Mouse (Mus musculus): ENCODE results near the gene Usp27x.

The Usp27x gene

DNA sequence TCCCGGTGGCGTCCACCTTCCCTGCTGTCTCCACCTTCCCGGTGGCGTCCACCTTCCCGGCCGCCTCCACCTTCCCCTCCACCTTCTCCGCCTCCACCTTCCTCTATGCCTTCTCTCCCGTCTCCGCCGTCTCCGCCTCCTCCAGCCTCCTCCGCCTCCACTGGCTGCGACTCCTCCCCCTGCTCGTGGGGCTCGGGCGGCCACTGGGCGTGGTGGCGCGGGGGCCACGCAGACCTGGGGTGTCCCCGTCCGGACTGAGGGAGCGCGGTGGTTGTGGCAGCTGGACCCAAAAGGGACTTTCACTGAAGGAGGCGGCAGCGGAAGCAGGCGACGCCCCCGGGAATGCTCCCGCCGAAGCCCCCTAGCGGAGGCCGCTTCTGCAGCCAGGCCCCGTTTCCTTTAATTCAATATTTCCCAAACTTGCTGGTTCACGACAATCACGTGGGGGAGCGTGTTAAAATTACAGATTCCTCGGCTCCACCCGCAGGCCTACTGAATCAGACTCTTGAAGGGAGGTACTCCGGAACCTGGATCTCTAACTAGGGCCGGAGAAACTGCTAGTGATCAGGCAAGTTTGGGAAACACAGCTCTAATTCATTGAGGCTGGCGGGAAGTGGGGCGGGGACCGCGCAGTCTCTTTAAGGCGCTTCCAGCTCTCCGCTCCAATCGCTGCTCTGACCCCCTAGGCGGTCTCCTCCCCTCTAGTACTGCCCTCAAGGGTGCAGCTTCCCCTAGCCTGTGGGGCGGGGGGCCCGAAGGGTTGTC is at the start of gene Usp27x:
TSS of gene Usp27x (minus strand) at position 115 of the 765 bp plus-strand sequence.
- peak; percentile 26 for DNase-seq (ENCODE audit: extremely low spot score, low read depth, low spot score)

- DNase-seq (ENCODE audit: extremely low spot score, low read depth, low spot score) = peak; percentile 64
These were observed 47.1 kb upstream of the Usp27x start for GRCm38 (mm10) chrX:7422691-7423111.

- DNase-seq (ENCODE audit: extremely low spot score, low read depth, low spot score) = no peak
These were observed 46.5 kb upstream of the Usp27x start for GRCm38 (mm10) chrX:7422166-7422565.

DNA sequence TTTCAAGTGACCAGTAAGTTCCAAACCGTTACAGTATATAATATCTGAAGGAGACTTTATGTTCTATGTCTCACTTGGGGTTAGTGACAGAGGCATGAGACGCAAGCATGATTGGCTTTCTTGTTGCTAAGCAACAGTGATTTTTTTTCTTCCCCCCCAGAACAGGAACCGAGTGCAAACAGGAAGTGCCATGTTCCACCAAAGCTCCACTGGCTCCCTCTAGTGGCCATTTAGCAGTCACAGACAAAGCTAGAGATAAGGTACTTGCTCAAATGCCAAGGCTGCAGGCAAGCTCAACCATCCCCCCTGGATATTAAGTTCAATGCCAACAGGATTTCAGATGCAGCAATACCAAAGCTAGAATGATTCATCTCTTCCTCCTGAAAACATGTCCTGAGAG is 45.4 kb upstream of the Usp27x start:
- peak; percentile 69 for DNase-seq (ENCODE audit: extremely low spot score, low read depth, low spot score)

- DNase-seq (ENCODE audit: extremely low spot score, low read depth, low spot score) = no peak
These were observed 40.7 kb upstream of the Usp27x start for GRCm38 (mm10) chrX:7416178-7416871.

DNA sequence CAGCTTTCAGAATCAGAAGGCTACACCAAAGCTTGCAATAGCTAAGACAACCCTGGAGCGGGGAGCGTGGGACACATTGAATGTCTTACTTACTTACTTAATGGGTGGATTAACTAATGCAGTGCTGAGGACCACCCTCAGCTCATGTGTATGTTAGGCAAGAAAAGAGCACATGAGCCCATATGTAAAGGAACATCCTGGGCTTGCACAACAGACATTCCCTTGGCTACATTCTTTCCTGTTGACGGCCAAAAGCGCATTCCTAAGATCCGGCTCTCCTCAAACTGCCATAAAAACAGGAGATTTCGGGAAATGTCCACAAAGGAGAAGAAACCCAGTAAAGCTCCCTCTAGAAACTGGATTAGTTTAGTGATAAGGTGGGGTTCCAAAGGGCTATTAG is 39.7 kb upstream of the Usp27x start:
- no peak for DNase-seq (ENCODE audit: extremely low spot score, low read depth, low spot score)

- no peak for DNase-seq (ENCODE audit: extremely low spot score, low read depth, low spot score)
These were observed 36.8 kb upstream of the Usp27x start for GRCm38 (mm10) chrX:7412239-7413033.

DNA sequence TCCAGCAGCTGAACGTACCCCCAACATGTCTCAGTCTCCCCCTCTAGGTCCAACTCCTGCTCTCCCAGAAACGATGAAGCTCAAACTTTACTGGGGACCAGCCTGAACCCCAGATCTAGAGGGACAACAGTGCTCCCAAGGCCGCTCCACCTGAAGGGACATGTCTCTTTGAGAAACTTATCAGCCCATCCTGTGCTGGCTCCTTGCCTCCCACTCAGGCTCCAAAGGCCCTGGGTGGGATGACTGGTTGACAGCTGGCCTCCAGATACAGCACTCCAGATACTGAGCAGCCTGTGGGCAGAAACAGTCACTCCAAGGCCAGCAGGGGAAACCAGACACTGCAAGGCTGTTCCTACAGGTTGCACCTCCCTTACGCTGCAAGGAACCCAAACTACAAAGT is 956 bp upstream of the Usp27x start:
- DNase-seq (ENCODE audit: extremely low spot score, low read depth, low spot score) = no peak

GRCm38 (mm10) chrX:7375322-7375715 is 311 bp downstream of the Usp27x start:
- no peak for DNase-seq (ENCODE audit: extremely low spot score, low read depth, low spot score)

GRCm38 (mm10) chrX:7325455-7325854 is 50.2 kb downstream of the Usp27x start:
- no peak for DNase-seq (ENCODE audit: extremely low spot score, low read depth, low spot score)

- no peak for DNase-seq (ENCODE audit: extremely low spot score, low read depth, low spot score)
These were observed 53.3 kb downstream of the Usp27x start for GRCm38 (mm10) chrX:7322288-7322687.
